Mouse (Mus musculus) kidney, postnatal 0 days (tissue): ENCODE results near the gene Dqx1. TPM values are rescaled to one million over a fixed set of nuclear protein-coding genes. Genes with fewer than 3 reads are reported as not detected.

ENCODE experiments used
- ATAC-seq: fragments of 200-750 bp; cut with Nextera tagmentation; replicated peaks from 2 replicates; pipeline ENCODE4 v1.8.0; 2017; ENCODE audit warnings: low read depth, moderate number of reproducible peaks, moderate TSS enrichment, moderate library complexity; ENCODE audit not compliant: low FRiP score
- DNase-seq: peaks from one replicate; pipeline ENCODE4 v3.0.0-alpha.2; 2016; ENCODE audit warnings: low spot score
- H3K27ac ChIP-seq: fragments of 300-500 bp; sonication (generic); 2 replicates; pipeline ENCODE4 v1.5.1; 2014; ENCODE audit warnings: mild to moderate bottlenecking
- H3K27me3 ChIP-seq: fragments of 300-500 bp; sonication (generic); 2 replicates; pipeline ENCODE4 v1.6.1; 2014; ENCODE audit warnings: low read length, mixed read lengths; ENCODE audit not compliant: insufficient read depth
- H3K36me3 ChIP-seq: fragments of 300-500 bp; sonication (generic); 2 replicates; pipeline ENCODE4 v1.6.1; 2014; ENCODE audit warnings: low read length, mixed read lengths; ENCODE audit not compliant: insufficient read depth
- H3K4me1 ChIP-seq: fragments of 300-500 bp; sonication (generic); replicated peaks from 2 replicates; pipeline ENCODE4 v1.6.1; 2014; ENCODE audit warnings: antibody characterized with exemption, low read length, mixed read lengths; ENCODE audit not compliant: insufficient read depth
- H3K4me2 ChIP-seq: fragments of 300-500 bp; sonication (generic); 2 replicates; pipeline ENCODE4 v1.6.1; 2014; ENCODE audit warnings: mild to moderate bottlenecking, low read length, moderate library complexity, mixed read lengths
- H3K4me3 ChIP-seq: fragments of 300-500 bp; sonication (generic); replicated peaks from 2 replicates; pipeline ENCODE4 v1.5.1; 2014; ENCODE audit warnings: low read depth, low read length
- H3K9ac ChIP-seq: fragments of 300-500 bp; sonication (generic); 2 replicates; pipeline ENCODE4 v1.6.1; 2014; ENCODE audit warnings: low read depth, low read length
- H3K9me3 ChIP-seq: fragments of 300-500 bp; sonication (generic); replicated peaks from 2 replicates; pipeline ENCODE4 v1.6.1; 2016; ENCODE audit warnings: low read length, inconsistent platforms, mixed read lengths
- CTCF ChIP-seq: IDR thresholded peaks from 2 replicates; pipeline ENCODE4 v1.5.1; 2016; ENCODE audit warnings: antibody characterized with exemption, low read depth, mild to moderate bottlenecking, moderate library complexity
- WGBS: fragments of 180-500 bp; shearing (Covaris S2); extraction: QIAGEN DNeasy Blood & Tissue Kit; methylation state at CpG from one replicate; pipeline ENCODE4 v1.1.7; 2014; 5-methylcytosine and 5-hydroxymethylcytosine counted together
- polyA plus RNA-seq: library from polyadenylated mRNA; unstranded; fragments of >200 nt; fragmentation: Nextera tagmentation; extraction: Ambion mirVana; gene quantifications from 2 replicates; pipeline ENCODE4 v1.2.1, GENCODE M21; 2015

The Dqx1 gene
- polyA plus RNA-seq, 1 experiment from 2014 or later: 7.0 TPM

DNA sequence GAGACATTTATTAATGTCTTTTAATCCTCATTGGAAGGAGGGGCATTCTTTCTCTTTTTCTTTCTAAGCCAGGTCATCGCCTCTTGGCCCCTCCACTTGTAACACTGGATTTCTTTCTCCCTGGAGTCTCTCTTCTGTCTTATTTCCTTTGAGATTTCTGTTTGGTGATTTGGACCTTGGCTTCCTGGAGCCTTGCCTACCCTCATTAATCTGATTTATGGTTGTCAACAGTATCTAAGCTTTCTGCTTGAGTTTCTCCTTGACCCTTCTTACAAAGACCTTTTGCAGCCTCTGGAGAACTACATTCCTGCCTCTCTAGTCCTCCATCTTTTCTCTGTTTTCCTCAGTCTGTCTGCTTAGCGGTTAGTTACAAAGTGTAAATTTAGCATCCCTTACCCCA, 40.8 kb downstream of the Dqx1 start:
- Histone ChIP-seq H3K27me3 (no peaks in the 10 kb centered on the region), H3K4me2 (no peak overlapping the region), H3K9me3 (no peaks in the 10 kb centered on the region), H3K9ac (no peak overlapping the region), H3K4me3 (no peak overlapping the region), H3K27ac (0 out of 2 replicates have a peak overlapping the region, but pooled peaks have one; percentile 5), H3K4me1 (peaks cover 18% of the 10 kb centered on the region), H3K36me3 (no peaks in the 10 kb centered on the region)
- DNase-seq (peak; percentile 89), ATAC-seq (no peak)
- TF ChIP-seq CTCF: no peak
- WGBS: 13% methylated on average over 2 of the region's 2 CpGs

DNA sequence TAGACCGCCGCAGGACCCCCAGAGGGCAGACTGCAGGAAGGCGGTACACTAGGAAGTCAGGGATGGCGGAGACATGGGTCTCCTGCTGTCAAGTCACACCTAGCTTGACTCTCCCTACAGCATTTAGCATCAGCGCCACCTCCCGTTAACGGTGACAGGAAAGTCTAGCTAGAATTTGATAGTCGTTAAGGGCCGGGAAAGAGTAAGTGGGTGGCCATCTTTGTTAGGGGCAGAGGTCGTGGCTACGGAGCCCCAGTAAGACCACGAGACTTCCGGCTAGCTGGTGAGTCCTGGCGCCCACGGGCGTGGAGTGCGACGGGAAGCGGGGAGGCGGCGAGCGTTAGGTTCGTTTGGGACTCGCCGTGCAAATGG, 43.7 kb downstream of the Dqx1 start, which contains the start of the genes Ccdc142 and Gm42688:
Gene Ccdc142 (plus strand): TSS at position 286 of the 372 bp plus-strand sequence.
Gene Gm42688 (plus strand): TSS at position 302 of the 372 bp plus-strand sequence.
- Histone ChIP-seq H3K27me3 (no peaks in the 10 kb centered on the region), H3K4me1 (peaks cover 19% of the 10 kb centered on the region), H3K4me2 (peak within 1 kb of the TSS; percentile 81), H3K9ac (peak within 1 kb of the TSS; percentile 81), H3K9me3 (no peaks in the 10 kb centered on the region), H3K4me3 (peak within 1 kb of the TSS; percentile 71), H3K27ac (peak within 1 kb of the TSS; percentile 83), H3K36me3 (no peaks in the 10 kb centered on the region)
- peak; percentile 74 for TF ChIP-seq CTCF
- ATAC-seq: peak; percentile 88
- under 1% methylated on average over 25 of the region's 25 CpGs for WGBS
- DNase-seq: peak; percentile 96

DNA sequence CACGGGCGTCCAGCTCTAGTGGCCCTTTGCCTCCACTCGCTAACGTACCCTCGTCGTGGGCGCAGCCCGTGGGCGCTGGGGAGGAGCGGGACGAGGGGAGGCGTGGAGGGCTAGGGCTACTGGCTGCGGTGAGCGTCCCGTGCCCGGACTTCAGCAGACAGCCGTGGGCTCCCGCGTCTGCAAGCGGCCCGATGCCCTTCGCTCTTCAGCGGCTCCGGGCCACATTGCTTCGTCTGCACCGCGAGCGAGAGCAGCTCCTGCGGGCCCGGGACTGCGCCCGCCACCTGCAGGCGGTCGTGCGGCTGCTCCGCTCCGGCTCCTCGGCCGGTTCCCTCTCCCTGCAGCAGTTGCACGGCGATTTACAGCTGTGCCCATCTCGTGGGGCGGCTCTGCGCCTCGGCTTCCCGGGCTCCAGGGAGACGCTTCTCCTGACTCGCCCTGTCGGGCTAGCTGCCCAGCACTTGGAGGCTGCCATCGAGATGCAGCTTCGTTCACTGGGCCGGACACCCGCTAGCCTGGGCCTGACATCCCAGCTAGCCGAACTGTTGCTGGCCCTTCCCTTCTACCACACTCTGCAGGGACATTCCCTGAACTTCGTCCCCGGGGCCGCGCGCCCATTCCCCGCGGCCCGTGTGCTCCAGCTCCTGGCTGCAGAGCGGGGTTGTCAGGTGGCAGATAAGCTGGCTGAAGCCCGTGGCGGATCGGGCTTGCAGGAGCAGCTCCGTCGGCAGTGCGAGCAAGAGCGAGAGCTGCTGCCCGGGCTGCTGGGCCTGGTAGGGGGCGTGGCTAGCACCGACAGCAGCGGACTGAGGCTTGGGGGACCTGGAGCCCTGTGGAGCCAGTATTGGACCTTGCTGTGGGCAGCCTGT, 44.3 kb downstream of the Dqx1 start:
- Histone ChIP-seq H3K9ac (peak overlapping the region; percentile 81), H3K4me1 (peaks cover 19% of the 10 kb centered on the region), H3K27me3 (no peaks in the 10 kb centered on the region), H3K4me3 (peak overlapping the region; percentile 71), H3K27ac (peak overlapping the region; percentile 83), H3K36me3 (no peaks in the 10 kb centered on the region), H3K4me2 (peak overlapping the region; percentile 81), H3K9me3 (no peaks in the 10 kb centered on the region)
- under 1% methylated on average over 63 of the region's 74 CpGs for WGBS
- peak; percentile 69 for TF ChIP-seq CTCF
- ATAC-seq (peak; percentile 67), DNase-seq (peak; percentile 80)

DNA sequence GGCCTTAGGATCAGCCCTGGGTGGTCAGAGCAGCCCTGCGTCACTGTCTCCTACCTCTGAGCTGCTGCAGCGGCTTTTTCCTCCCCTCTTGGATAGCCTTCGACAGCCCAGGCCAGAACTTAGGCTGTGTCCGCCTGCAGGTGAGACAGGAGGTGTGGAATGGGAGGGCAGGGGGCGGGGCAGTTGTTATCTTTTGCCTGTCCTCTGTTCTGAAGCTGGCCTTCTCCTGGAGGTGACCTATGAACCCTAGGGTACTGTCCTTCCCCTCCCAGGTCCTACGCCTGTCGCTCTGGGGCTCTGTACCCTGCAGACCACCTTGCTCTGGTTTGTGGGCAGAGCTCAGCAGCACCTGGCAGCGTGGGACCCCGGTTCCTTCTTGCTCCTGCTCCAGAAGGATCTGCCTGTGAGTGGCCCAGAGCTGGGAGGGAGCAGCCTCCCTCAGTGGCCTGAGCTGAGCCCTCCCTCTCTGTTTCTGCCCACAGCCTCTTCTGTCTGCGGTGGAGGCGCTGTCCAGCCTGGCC, 45.5 kb downstream of the Dqx1 start:
- Histone ChIP-seq H3K9me3 (no peaks in the 10 kb centered on the region), H3K9ac (peak overlapping the region; percentile 81), H3K27ac (no peak overlapping the region), H3K27me3 (no peaks in the 10 kb centered on the region), H3K4me3 (no peak overlapping the region), H3K4me2 (peak overlapping the region; percentile 81; the same call in 1 of the 2 replicates), H3K36me3 (no peaks in the 10 kb centered on the region), H3K4me1 (peaks cover 19% of the 10 kb centered on the region)
- ATAC-seq: no peak
- no peak for TF ChIP-seq CTCF
- WGBS: 58% methylated on average over 11 of the region's 11 CpGs
- no peak for DNase-seq

DNA sequence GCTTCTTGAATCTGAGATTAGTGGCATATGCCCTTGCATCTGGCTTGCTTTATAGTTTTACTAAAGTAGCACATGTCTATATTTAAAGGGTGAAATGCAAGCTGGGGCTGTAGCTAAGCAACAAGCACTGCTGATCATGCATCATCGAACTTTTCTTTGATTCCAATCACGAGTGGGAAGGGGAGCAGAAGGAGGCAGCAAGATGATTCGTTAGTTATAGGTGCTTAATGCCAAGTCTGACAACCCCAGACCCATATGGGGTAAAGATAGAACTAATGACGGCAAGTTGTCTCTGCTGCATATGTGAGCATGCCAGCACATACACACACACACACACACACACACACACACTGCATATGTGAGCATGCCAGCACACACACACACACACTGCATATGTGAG, 46.5 kb downstream of the Dqx1 start:
- peaks cover 19% of the 10 kb centered on the region for H3K4me1 ChIP-seq
- H3K9me3 ChIP-seq: no peaks in the 10 kb centered on the region
- H3K4me3 ChIP-seq: no peak overlapping the region
- no peak overlapping the region for H3K4me2 ChIP-seq
- no peak overlapping the region for H3K27ac ChIP-seq
- H3K36me3 ChIP-seq: no peaks in the 10 kb centered on the region
- H3K27me3 ChIP-seq: no peaks in the 10 kb centered on the region
- no peak overlapping the region for H3K9ac ChIP-seq
- no peak for DNase-seq
- TF ChIP-seq CTCF: no peak
- WGBS: 71% methylated on average over 4 of the region's 4 CpGs
- no peak for ATAC-seq

DNA sequence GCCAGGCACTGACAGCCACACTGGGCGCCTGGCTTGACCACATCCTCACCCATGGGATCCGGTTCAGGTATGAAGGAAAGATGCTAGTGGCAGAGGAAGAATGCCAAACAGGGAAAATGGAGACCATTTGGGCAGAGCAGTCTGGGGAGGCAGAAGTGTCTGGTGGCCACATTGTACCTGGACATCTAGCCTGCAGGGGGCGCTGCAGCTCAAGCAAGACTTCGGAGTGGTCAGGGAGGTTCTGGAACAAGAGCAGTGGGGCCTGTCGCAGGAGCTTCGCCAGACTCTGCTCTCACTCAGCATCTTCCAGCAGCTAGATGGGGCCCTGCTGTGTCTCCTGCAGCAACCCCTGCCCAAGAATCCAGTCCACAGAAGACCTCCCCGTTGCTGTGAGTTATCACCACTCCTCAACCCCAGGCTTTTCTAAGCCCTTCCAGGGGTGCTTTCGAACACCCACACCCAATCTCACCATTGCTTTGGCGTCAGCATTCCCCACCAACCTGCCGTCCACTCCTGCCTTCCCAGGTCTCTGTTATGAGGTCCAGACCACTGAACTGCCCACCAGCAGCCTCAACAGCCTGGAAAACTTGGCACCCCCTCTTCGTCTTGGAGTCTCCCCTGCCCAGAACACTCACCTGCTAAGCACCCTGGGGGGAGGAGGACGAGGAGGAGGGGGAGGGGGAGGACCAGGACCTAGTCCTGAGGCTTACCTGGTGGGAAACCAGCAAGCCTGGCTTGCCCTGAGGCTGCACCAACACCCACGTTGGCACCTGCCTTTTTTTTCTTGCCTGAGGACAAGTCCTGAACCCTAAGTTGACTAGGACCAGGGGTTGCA, 50.1 kb downstream of the Dqx1 start:
- Histone ChIP-seq H3K27ac (no peak overlapping the region), H3K9ac (peak overlapping the region; percentile 89; the same call in 1 of the 2 replicates), H3K27me3 (no peaks in the 10 kb centered on the region), H3K4me2 (peak overlapping the region; percentile 83), H3K4me3 (no peak overlapping the region), H3K36me3 (no peaks in the 10 kb centered on the region), H3K4me1 (peaks cover 14% of the 10 kb centered on the region), H3K9me3 (no peaks in the 10 kb centered on the region)
- 39% methylated on average over 13 of the region's 13 CpGs for whole genome bisulfite sequencing
- DNase-seq (peak; percentile 93), ATAC-seq (peak; percentile 59)
- TF ChIP-seq CTCF: peak; percentile 88
